Mouse (Mus musculus): ENCODE measurements around the gene Vmn1r73.

The Vmn1r73 gene

DNA sequence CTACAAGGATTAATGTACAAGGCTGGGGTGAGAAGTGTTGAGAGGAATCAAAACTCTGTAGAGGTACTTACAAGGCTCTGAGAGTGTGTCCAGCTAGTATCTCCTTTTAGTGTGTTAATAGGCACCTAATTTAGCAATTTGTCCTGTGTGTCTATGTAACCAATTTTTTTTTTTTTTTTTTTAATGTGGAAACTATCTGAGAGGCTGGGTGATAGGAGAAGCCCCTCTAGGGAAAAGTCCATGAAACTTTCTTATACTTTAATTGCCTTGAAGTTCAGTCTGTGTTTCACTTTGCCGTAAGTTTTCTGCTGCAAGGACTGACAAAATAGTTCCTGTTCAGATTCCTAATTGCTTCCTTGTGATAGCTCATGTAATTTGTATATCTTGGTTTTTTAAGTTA is at the start of gene Vmn1r73:
Gene Vmn1r73 (plus strand): TSS at position 301 of the 400 bp plus-strand sequence.
- DNase-seq (ENCODE audit: low read depth, low spot score) = no peak
